Mouse (Mus musculus): ENCODE data around the gene Cds1.

Cds1 gene

DNA sequence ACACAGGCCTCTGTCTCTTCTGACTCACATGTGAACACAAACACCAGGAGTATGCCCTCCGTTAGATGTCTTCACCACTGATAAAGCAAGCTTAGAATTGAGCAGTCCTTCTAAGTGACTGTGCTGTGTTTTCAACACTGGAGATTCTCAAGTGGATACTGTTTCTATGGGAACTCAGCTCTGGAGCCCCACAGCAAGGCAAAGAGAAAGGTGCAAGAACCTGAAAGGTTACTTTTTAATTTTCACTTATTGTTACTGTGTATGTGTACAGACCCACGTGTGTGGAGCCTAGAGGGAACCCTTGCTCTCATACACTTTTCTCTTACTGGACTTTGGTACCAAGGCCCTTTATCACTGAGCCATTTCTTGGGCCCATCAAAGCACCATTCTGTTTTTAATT, 101.8 kb downstream of the Cds1 start:
- no peak for DNase-seq (ENCODE audit: low spot score in 2 of 2)

Measured in urinary bladder, postnatal 4 days (tissue).